Mouse (Mus musculus): ENCODE results near the gene Mydgf. TPM values are rescaled to one million over a fixed set of nuclear protein-coding genes. Genes with fewer than 3 reads are reported as not detected.

Gene Mydgf
- polyA plus RNA-seq (2017; shearing (Covaris generic)), result 10 to 100 TPM; 58.9 to 59.6 TPM

DNA sequence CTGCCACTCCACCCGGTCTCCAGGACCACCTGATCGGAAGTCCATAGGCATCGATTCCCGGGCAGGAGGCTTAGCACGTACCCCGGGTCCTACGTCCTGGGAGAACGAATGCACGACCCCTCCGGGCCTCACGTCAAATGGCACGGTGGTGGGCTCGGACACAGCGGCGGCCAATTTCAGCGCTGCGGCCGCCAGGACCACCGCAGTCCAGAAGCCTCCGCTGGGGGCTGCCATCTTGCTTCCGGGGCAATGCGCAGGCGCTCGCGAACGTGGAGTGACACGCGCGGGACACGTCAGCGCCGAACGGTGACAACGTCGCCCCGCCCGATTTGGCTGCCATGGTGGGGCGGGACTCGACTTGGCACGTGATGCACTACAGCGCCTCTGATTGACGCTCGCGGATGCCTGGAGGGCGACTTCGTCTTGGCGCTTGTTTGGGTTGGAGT lies at the start of gene Mydgf:
Gene Mydgf (minus strand): TSS at position 263 of the 446 bp plus-strand sequence.
- peak; percentile 98 for ATAC-seq

DNA sequence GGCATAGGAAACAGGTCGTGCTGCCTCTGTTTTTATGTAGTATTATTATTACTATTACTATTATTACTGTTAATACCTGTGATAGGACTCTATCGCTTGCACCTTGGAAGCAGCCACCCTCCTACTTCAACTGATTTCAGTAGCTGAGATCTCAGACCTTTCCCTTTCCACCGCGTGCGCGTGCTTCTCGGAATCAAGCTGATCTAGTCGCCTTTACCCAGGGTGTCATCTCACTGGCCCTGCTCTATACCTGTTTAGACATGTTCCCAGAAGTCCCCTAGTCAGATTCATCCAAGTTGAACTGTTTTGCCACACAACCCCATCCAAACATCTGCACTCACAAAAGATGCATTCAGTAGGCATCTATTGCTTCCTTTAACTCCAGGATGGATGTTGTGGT lies 49.7 kb upstream of the Mydgf start:
- ATAC-seq, result no peak

DNA sequence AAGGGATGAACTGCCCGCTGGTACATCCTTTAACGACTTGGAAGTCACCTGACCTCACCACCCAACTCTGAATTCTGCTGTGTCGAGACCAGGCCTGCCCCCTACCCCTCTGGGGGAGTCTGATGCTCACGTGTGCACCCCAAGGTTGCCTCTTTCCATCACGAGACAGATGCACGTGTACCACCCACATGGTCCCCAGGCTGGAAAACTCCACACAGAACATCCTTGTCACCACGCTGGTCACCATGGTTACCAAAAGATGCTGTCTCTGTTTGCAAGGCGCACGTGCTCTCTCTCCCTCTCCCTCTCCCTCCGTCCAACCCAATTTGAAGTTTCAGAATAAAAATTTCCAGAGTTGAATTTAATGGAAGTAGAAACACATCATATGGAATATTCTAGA lies 46.2 kb upstream of the Mydgf start:
- ATAC-seq, result no peak

DNA sequence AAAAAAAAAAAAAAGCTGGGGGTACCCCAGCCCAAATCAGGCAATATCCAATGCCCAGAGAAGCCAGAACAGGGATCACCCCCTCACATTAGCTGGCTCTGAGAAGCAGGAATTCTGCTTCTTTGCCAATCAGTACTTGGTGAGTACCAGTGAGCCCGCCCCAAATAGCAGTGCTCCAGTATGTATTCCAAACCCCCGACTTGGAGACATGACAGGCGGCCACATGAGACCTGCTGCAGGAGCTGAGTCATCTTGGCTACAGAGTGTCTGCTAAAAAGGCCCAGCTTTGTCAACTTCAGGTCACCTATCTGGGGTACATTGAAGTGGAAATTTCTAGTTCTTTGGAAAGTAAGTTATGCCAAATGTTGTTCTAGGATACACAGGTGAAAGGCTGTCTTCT lies 42.8 kb upstream of the Mydgf start:
- ATAC-seq, result no peak

DNA sequence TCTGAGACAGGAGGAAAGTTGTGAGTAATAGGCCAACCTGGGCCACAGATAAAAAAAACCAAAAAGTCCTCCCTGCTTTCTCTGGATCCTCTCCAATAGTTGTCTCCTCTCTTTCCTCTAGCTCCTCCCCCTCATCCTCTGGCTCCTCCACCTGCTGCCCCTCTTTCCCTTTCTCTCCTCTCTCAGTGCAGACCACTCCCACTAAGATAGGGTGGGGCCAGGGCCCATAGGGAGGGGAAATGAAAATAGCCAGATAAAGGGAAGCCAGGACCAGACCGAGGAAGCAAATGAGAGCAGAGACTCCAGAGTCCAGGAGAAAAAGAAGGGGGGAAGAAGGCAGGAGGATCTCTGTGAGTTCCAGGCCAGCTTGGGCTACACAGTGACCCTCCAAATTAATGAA lies 41.2 kb upstream of the Mydgf start:
- ATAC-seq, result no peak

DNA sequence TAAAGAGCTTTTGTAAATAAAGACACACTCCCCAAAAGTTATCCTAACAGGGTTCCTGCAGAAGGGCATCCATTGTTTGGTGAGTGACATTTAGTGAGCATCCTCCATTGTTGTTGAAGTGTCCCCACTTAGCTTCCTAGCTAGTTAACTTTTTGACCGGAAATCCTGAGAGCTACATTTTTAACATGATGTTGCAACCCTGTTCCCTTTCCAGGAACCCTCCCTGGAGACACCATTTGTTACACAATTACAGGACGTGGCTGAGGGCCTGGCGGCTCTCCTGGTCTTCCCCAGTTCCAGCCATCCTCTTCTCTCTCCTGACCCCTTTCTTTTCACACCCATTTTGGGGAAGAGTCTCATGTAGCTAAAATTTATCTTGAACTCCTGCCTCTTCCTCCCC lies 36.1 kb upstream of the Mydgf start:
- ATAC-seq, result no peak

DNA sequence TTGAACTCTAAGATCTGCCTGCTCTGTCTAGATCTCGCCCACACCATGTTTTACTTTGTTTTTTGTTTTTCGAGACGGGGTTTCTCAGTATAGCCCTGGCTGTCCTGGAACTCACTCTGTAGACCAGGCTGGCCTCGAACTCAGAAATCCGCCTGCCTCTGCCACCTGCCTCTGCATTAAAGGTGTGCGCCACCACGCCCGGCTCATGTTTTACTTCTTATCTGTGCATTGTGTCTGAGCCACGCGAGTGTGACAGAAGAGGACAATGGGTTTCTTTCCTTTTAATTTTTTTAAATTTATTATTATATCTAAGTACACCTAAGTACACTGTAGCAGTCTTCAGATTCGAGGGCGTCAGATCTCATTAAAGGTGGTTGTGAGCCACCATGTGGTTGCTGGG lies 35.5 kb upstream of the Mydgf start:
- peak; percentile 5 for ATAC-seq

DNA sequence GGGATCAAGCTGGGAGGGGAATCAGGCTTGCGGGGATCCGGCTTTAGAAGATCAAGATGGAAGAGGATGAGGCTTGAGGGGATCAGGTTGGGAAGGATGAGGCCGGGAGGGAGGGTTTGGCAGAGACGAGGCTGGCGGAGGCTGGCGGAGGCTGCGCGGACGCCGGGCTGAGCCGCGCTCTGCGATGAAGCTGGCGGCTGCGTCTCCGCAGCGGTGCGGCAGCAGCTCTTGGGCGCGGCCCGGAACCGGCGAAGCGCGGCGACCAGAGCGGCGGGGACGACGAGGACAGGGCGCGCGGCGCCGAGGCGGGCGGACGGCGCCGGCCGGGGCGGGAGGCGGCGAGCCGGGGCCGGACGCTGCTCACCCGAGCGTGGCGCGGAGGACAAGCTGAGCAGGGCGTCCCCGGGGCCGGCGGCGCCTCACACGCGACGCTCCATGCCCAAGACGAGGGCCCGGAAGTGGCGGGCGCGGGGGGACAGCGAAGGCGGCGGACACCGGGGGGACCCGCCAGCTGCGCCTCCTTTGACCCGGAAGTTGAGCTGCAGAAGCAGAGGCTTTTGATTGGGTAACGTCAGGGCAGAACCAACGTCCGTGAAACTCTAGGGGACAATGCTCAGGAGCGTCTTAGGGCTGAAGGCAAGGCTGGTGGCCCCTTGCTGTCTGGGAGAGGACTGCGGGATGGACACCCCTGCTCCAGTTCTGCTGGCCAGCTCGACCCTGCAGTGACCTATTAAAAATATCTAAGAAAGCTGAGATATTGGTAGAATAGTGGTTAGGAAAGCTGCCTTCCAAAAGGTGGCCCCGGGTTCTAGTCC lies 34.9 kb upstream of the Mydgf start, which contains the start of gene Dpp9:
Gene Dpp9 (minus strand): TSS at position 529 of the 815 bp plus-strand sequence.
- peak; percentile 100 for ATAC-seq

DNA sequence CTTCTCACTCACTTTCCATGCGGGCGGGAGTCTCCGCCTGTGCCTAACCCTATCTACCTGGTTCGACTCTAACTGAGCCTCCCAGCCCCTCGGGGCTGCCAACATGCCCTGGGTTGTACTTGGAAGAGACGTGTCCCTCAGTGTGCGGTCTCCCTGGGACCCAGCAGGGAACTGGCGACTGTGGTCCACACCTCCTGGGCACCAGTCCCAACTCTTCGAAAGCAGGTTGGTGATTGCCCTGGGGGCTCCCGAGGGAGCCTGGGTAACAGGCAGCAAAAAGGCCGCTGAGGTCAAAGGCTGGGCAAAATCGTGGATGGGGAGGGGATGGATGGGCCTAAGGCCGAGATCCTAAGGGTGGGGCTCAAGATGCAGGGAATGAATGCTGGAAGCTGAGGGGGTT lies 34.0 kb upstream of the Mydgf start:
- ATAC-seq, result no peak

DNA sequence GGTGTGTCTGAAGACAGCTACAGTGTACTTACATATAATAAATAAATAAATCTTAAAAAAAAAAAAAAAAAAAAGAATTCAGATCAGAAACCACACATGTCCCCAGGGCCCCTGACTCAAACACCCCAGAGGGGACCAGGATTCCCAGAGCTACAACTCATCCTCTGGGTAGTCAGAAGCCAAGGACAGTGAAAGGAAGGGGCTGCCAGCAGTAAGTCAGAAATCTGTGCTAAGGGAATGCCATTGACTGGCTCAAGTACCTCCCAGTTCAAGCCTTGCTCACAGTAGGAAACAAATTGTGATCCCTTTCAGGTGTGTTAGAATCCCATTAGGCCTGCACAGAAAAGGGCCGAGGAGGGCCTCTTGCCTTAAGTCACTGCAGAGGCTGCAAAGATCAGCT lies 30.5 kb upstream of the Mydgf start:
- ATAC-seq, result no peak

DNA sequence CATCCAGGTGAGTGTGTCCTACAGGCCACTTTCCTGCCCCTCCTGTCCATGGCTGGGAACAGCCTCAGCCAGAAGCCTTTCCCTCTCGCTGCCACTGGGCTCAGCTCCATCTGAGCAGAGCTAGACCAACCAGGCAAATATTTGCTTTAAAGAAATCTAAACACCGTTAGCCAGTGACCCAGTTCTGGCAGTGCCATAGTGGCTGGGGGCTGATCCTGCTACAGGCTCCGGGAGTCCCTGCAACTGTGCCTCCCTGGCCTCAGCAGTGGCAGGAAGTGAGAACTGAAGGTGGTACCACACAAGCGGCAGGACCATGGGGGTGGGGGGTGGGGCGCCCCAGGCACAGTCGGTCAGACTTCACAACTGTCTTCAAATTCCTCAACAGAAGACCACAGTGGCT lies 29.0 kb upstream of the Mydgf start:
- no peak for ATAC-seq

DNA sequence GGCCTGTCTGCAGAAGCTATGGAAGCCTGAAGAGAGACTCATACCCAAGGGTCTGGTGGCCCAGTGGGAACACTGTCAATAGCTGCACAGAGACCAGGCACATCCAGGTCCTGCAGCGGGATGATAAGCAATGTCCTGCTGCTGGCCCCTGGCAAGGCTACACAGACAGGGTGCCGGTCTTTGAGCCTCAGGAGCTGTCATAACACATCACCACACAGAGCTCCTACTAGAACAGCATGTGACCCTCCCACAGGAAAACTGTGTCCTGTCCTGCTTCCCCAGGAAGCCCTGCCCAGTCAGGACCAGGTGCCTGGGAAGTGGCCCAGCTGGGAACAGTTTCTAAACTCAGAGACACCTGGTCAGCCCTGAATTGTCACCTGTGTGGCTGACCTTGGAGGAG lies 27.4 kb upstream of the Mydgf start:
- ATAC-seq, result no peak

DNA sequence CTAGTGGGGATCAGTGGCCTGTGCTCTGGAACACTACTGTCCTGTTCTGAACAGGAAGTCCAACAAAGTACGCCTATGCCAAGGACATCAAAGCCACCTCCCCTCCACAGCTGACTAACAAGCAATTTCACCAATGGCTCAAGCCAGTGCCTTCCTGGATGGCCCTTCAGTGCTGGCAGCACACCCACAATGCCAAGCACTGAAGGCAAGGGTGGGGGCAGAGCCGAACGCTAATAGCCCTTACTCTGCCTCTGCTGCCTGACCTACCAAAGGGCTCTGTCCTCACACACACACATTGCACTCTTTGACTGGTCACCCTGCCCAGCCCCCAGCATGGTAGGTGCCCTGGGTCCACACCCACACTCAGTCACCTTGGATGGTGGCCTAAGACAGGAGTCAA lies 25.1 kb upstream of the Mydgf start:
- no peak for ATAC-seq

DNA sequence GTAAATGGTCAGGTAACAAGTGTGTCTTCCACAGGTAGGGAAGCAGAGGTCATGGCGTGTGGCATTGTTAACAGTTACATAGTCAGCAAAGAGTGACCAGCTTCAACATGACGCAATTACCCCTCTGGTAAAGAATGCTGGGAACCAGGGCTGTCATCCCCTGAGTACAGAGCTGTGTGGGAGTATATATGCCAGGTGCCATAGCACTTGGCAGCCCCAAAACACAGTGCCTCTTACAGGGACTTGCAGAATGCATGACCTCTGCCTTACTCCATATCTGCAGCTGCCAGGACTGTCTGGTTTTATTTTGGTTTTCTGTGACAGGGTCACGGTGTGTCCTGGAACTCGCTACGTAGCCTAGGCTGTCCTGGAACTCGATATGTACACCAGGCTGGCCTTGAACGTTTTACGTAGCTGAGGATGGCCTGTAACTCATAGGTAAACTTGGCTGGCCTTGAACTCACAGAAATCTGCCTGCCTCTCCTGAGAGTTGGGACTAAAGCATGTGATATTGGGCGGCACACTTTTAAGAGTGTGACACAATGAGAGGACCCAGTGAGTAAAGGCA lies 24.3 kb upstream of the Mydgf start:
- ATAC-seq, result no peak

DNA sequence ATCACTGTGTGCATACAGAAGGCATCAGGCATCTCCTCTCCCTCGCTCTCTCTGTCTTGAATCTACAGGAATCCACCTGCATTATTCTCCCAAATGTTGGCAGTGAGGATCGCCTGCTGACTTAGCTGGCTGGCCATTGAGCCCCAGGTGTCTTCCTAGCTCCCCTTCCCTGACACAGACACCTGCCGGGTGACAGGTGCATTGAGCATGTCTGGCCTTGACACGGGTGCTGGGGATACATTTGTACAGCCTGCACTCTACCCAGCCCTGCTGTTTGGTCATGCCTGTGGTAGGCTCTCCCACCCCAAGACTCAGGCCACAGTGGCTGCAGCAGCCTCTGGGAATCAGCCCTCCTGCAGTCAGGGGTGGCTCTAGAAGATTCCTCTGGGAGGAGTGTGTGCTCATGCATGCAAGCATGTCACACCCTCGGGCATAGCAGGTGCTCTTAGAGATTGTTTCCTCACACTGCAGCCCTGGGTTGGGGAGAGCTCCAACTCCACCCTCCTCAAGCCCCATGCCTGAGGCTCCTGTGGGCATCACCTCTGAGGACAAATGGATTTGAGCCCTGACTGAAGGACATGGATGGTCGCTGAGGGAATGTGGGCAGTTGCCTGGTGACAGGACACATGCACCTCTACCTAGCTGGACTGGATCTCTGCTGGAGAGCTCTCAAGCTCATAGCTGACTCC lies 23.4 kb upstream of the Mydgf start:
- ATAC-seq, result no peak

DNA sequence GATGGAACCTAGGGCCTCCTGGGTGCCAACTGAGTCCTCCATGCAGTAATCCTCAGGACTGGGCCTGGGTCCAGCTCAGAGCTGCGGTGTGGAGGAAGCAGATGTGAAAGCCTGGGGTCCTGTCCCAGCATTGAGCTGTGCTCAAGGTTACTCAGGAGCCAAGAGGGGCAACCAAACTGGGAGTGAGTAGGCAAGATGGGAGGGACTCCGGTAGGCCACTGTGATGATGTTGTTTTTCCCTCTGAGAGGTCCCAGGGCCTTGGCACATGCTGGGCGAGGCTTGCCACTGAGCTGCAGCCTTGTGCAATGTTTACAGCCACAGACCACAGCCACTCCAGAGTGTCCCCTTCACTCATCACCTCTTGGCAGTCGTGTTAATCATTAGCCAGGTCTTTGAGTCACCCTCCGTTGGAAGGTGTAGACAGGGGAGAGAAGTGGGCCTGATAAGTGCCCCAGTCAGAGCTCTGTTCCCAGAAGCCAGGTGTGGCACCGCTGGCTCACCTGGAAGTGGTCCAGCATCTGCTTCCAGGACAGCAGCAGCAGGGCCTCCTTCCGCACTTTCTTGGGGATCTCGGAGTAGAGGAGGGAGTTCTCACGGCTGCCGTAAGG lies 22.7 kb upstream of the Mydgf start:
- no peak for ATAC-seq

DNA sequence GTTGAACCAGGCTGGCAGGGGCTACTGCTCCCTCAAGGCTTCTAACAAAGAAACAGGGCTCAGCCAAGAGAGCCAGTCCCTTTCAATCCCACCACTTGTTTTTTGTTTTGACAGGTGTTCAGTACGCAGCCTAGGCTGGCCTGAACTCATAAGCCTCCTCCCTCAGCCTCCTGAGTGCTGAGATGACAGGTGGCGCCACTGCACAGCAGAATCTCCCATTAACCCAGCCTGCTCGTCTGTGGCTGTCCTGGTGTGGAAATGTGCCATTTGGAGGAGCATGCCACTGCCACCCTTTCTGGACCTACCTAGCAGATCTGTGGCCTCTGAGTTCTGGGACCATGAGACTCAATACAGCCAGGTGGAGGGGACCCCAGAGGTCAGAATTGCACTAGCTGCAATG lies 20.0 kb upstream of the Mydgf start:
- no peak for ATAC-seq

DNA sequence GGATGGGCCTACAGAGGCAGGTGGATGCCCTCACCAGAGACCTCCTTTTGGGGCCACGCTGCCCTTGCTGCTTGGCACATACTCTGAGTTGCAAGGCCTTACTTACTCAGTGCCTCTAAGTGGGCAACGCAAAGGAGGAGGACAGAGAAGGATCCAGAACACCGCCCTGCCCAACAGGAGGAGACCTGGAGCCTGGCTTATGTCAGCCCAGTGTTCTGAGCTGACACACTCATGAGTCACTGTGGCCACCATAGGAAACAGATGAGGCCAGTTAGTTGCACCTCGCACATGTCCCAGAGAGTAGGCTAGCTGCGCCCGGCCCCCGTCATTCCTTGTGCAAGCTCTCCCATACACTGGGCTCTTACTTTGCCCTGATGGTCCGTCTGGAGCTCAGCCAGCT lies 18.8 kb upstream of the Mydgf start:
- ATAC-seq, result no peak

DNA sequence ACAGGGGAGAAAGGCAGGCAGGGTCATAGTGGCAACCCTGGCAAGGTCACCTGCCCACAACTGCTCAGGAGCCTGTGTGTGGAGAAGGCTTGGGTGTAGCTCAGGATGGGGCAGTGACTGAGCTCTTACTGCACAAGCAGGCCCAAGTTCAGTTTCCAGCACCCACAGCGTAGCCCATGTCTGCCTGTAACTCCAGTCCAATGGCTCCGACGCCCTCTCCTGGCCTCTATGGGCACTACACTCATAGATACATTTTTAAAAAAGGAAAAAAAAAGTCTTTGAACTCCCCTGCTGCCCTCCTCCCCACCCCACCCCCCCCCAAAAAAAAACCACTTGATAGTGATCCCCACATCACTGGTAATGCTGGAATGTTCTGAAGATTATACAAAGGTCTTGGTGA lies 17.9 kb upstream of the Mydgf start:
- ATAC-seq, result no peak

DNA sequence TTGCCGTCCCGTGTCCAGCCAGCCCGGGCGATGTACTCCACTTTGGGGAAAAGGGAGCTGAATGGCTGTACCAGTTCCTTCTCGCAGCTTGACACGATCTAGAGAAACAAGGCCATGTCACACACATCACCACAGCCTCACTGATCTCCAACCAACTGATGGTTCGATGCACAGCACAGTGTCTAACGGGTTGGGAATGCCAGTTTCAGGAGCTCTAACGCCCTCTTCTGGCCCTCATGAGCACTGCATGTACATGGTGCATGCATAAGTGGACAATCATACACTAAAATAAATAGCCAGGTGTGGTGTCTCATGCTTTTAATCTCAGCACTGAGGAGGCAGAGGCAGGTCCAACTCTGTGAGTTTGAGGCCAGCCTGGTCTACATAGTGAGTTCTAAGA lies 16.9 kb upstream of the Mydgf start:
- ATAC-seq, result no peak

DNA sequence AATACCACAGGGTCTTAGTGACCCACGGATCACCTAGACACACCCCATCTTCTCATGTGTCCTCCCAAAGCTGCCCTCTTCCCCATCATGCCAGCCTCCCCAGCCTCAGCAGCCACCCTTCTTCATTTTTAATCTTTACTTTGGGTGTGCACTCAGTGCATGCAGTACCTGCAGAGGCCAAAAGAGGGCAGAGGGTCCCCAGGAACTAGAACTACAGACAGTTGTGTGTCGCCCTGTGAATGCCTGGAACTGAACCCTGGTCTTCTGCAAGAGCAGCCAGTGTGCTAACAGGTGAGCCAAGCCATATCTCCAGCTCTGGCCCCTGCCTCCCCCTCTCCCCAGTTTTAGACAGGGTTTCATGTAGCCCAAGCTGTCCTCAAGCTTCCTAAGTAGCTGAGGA lies 13.1 kb upstream of the Mydgf start:
- ATAC-seq, result no peak

DNA sequence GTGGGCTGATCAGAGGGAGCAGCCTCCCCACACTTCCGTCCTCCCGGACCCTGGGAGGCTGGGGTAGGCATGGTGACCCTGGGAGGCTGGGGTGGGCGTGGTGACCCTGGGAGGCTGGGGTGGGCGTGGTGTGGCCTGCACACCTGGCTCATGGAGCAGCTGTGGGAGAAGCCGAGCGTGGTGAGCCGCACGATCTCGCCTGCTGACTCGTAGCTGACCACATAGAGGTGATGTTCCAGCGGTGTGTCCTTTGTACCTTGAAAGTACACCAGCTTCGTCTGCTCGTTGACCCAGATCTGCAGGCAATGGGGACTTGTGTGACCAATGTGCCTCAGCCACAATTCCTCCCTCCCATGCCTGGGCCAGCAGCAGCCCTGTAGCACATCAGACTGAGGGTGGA lies 11.0 kb upstream of the Mydgf start:
- no peak for ATAC-seq

DNA sequence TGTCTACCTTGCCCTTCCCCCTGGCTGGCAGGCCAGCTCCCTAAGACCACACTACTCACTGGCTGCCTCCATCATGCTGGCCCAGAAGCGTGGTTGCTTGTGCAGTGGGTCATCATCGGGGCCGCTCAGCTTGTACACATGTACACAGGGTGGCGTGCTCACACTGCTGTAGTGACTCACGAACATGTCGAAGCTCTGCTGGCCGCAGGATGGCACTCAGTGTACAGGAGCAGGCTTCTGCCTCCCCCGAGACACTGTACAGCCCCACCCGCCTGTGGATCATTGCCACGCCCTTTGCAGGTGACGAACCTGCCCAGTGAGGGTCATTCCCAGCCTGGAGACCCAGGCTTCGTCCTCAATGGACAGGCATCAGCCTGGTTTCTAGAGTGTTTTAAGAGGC lies 10.6 kb upstream of the Mydgf start:
- no peak for ATAC-seq

DNA sequence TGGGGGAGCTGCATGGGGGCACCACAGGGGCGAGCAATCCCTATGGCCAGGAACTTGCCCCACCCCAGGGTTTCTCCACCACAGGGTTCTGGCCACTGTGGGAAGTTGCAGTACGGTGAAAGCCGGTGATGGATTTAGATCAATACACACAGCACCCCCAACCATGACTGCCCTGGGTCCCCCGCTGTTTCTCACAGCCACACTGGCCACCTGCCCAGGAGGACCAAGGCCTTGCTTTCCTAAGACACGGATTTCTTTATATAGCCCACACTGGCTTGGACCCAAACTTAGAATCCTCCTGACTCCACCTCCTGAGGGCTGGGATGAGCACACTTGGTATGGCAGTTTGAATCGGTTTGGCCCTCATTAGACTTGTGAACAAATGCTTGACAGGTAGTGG lies 7.5 kb upstream of the Mydgf start:
- ATAC-seq, result no peak

All from CD4-positive, CD25-positive, alpha-beta regulatory T cell, adult 4 months (primary cell).